Mouse (Mus musculus) lung, adult 2 months (tissue): ENCODE measurements around the gene Stxbp5l.

Source experiments
- CTCF ChIP-seq: fragments of 200-500 bp; IDR thresholded peaks from 2 replicates; pipeline ENCODE4 v1.5.1; 2011; ENCODE audit warnings: mild to moderate bottlenecking, low read length, control low read depth; ENCODE audit not compliant: insufficient read depth
- POLR2A ChIP-seq: fragments of 200-500 bp; IDR thresholded peaks from 2 replicates; pipeline ENCODE4 v1.6.1; 2011; ENCODE audit warnings: low read depth, mild to moderate bottlenecking, control low read depth, low read length, borderline replicate concordance; ENCODE audit errors: extremely low read depth

GRCm38 (mm10) chr16:37420512-37420911, 35.8 kb upstream of the Stxbp5l start:
- TF ChIP-seq CTCF, result no peak
- TF ChIP-seq POLR2A, result no peak
